Mouse (Mus musculus) neural tube, embryonic 13.5 days (tissue): ENCODE results near the gene Pwp2. TPM values are rescaled to one million over a fixed set of nuclear protein-coding genes. Genes with fewer than 3 reads are reported as not detected.

Experiments used
- ATAC-seq: fragments of 200-750 bp; cut with Nextera tagmentation; 2 replicates; pipeline ENCODE4 v1.8.0; 2017; ENCODE audit warnings: low read depth, mild to moderate bottlenecking, moderate TSS enrichment, moderate library complexity
- H3K27ac ChIP-seq: fragments of 300-500 bp; sonication (generic); replicated peaks from 2 replicates; pipeline ENCODE4 v1.5.1; 2015; ENCODE audit warnings: moderate library complexity, mild to moderate bottlenecking, inconsistent platforms
- H3K27me3 ChIP-seq: fragments of 300-500 bp; sonication (generic); 2 replicates; pipeline ENCODE4 v1.6.1; 2015; ENCODE audit warnings: mild to moderate bottlenecking, inconsistent platforms
- H3K36me3 ChIP-seq: fragments of 300-500 bp; sonication (generic); 2 replicates; pipeline ENCODE4 v1.6.1; 2015; ENCODE audit warnings: mild to moderate bottlenecking, inconsistent platforms
- H3K4me1 ChIP-seq: fragments of 300-500 bp; sonication (generic); replicated peaks from 2 replicates; pipeline ENCODE4 v1.6.1; 2015; ENCODE audit warnings: inconsistent platforms
- H3K4me2 ChIP-seq: fragments of 300-500 bp; sonication (generic); 2 replicates; pipeline ENCODE4 v1.6.1; 2015; ENCODE audit warnings: inconsistent platforms, mild to moderate bottlenecking, moderate library complexity
- H3K4me3 ChIP-seq: fragments of 300-500 bp; sonication (generic); 2 replicates; pipeline ENCODE4 v1.5.1; 2015; ENCODE audit warnings: mild to moderate bottlenecking, inconsistent platforms
- H3K9ac ChIP-seq: fragments of 300-500 bp; sonication (generic); 2 replicates; pipeline ENCODE4 v1.6.1; 2015; ENCODE audit warnings: moderate library complexity, mild to moderate bottlenecking, inconsistent platforms
- H3K9me3 ChIP-seq: fragments of 300-500 bp; sonication (generic); 2 replicates; pipeline ENCODE4 v1.6.1; 2016; ENCODE audit warnings: inconsistent platforms
- WGBS: fragments of 180-500 bp; shearing (Covaris S2); methylation state at CpG from one replicate; pipeline ENCODE4 v1.1.7; 2015; 5-methylcytosine and 5-hydroxymethylcytosine counted together
- polyA plus RNA-seq: library from polyadenylated mRNA; unstranded; fragments of >200 nt; fragmentation: Nextera tagmentation; extraction: Ambion mirVana; gene quantifications from 2 replicates; pipeline ENCODE4 v1.2.1, GENCODE M21; 2015

The Pwp2 gene
- 15.2 and 15.8 TPM in 2 replicates for polyA plus RNA-seq

- peak within 1 kb of the TSS; percentile 99 for H3K4me2 ChIP-seq
- WGBS = 2% methylated on average over 47 of the region's 47 CpGs
- H3K36me3 ChIP-seq = peaks cover 64% of the 10 kb centered on the region
- no peaks in the 10 kb centered on the region for H3K9me3 ChIP-seq
- ATAC-seq = peak; percentile 98
- H3K9ac ChIP-seq = peak within 1 kb of the TSS; percentile 71
- peak within 1 kb of the TSS; percentile 64 for H3K27ac ChIP-seq
- H3K4me1 ChIP-seq = peaks cover 15% of the 10 kb centered on the region
- no peaks in the 10 kb centered on the region for H3K27me3 ChIP-seq
- H3K4me3 ChIP-seq = peak within 1 kb of the TSS; percentile 78
These were observed at the start of gene Pwp2 for GRCm38 (mm10) chr10:78184531-78185380. Gene Pwp2 (minus strand): TSS chr10:78185149.

- no peak overlapping the region for H3K4me3 ChIP-seq
- no peak overlapping the region for H3K9ac ChIP-seq
- 94% methylated on average over 6 of the region's 6 CpGs for WGBS
- ATAC-seq = no peak
- H3K27ac ChIP-seq = no peak overlapping the region
- no peaks in the 10 kb centered on the region for H3K27me3 ChIP-seq
- H3K4me1 ChIP-seq = peaks cover 16% of the 10 kb centered on the region
- no peaks in the 10 kb centered on the region for H3K9me3 ChIP-seq
- peaks cover 25% of the 10 kb centered on the region for H3K36me3 ChIP-seq
- no peak overlapping the region for H3K4me2 ChIP-seq
These were observed 48.8 kb upstream of the Pwp2 start for GRCm38 (mm10) chr10:78233756-78234155.

GRCm38 (mm10) chr10:78233161-78233560 lies 48.2 kb upstream of the Pwp2 start:
- no peak overlapping the region for H3K9ac ChIP-seq
- H3K4me3 ChIP-seq = no peak overlapping the region
- H3K9me3 ChIP-seq = no peaks in the 10 kb centered on the region
- peaks cover 16% of the 10 kb centered on the region for H3K4me1 ChIP-seq
- H3K27me3 ChIP-seq = no peaks in the 10 kb centered on the region
- peaks cover 28% of the 10 kb centered on the region for H3K36me3 ChIP-seq
- H3K27ac ChIP-seq = no peak overlapping the region
- ATAC-seq = no peak
- H3K4me2 ChIP-seq = no peak overlapping the region
- WGBS = 94% methylated on average over 5 of the region's 5 CpGs

GRCm38 (mm10) chr10:78232301-78232980 lies 47.5 kb upstream of the Pwp2 start:
- Histone ChIP-seq H3K27ac (no peak overlapping the region), H3K4me2 (no peak overlapping the region), H3K9ac (no peak overlapping the region), H3K4me1 (peaks cover 15% of the 10 kb centered on the region), H3K9me3 (no peaks in the 10 kb centered on the region), H3K36me3 (peaks cover 32% of the 10 kb centered on the region), H3K4me3 (no peak overlapping the region), H3K27me3 (no peaks in the 10 kb centered on the region)
- no peak for ATAC-seq
- 83% methylated on average over 4 of the region's 4 CpGs for WGBS

GRCm38 (mm10) chr10:78228560-78228928 lies 43.6 kb upstream of the Pwp2 start:
- no peak overlapping the region for H3K27ac ChIP-seq
- no peak overlapping the region for H3K4me3 ChIP-seq
- H3K9ac ChIP-seq = no peak overlapping the region
- H3K36me3 ChIP-seq = peaks cover 50% of the 10 kb centered on the region
- no peaks in the 10 kb centered on the region for H3K9me3 ChIP-seq
- H3K27me3 ChIP-seq = no peaks in the 10 kb centered on the region
- 89% methylated on average over 5 of the region's 5 CpGs for WGBS
- no peak for ATAC-seq
- H3K4me1 ChIP-seq = no peaks in the 10 kb centered on the region; the same call in 1 of the 2 replicates
- H3K4me2 ChIP-seq = no peak overlapping the region

GRCm38 (mm10) chr10:78227875-78228559 lies 43.1 kb upstream of the Pwp2 start:
- WGBS = 86% methylated on average over 8 of the region's 8 CpGs
- Histone ChIP-seq H3K4me2 (no peak overlapping the region), H3K4me3 (no peak overlapping the region), H3K27ac (no peak overlapping the region), H3K36me3 (peaks cover 50% of the 10 kb centered on the region), H3K9me3 (no peaks in the 10 kb centered on the region), H3K4me1 (peaks cover 2% of the 10 kb centered on the region; the same call in 1 of the 2 replicates), H3K27me3 (no peaks in the 10 kb centered on the region), H3K9ac (no peak overlapping the region)
- ATAC-seq = no peak

- WGBS = 93% methylated on average over 6 of the region's 6 CpGs
These were observed 39.2 kb upstream of the Pwp2 start for GRCm38 (mm10) chr10:78224136-78224535.

GRCm38 (mm10) chr10:78222908-78223307 lies 38.0 kb upstream of the Pwp2 start:
- WGBS = 66% methylated on average over 4 of the region's 4 CpGs
- H3K4me2 ChIP-seq = no peak overlapping the region
- H3K9me3 ChIP-seq = no peaks in the 10 kb centered on the region
- no peak overlapping the region for H3K27ac ChIP-seq
- H3K27me3 ChIP-seq = no peaks in the 10 kb centered on the region
- H3K4me1 ChIP-seq = 0 out of 2 replicates have a peak, but pooled peaks cover 3% of the 10 kb centered on the region
- H3K36me3 ChIP-seq = peaks cover 64% of the 10 kb centered on the region
- no peak overlapping the region for H3K4me3 ChIP-seq
- no peak overlapping the region for H3K9ac ChIP-seq
- no peak for ATAC-seq

More at GRCm38 (mm10) chr10:78224136-78224535, 39.2 kb upstream of the Pwp2 start:
- Histone ChIP-seq H3K36me3 (peaks cover 64% of the 10 kb centered on the region), H3K9ac (no peak overlapping the region), H3K27me3 (no peaks in the 10 kb centered on the region), H3K4me3 (no peak overlapping the region), H3K4me2 (no peak overlapping the region), H3K4me1 (0 out of 2 replicates have a peak, but pooled peaks cover 3% of the 10 kb centered on the region), H3K9me3 (no peaks in the 10 kb centered on the region), H3K27ac (no peak overlapping the region)
- ATAC-seq = no peak

GRCm38 (mm10) chr10:78221315-78221714 lies 36.4 kb upstream of the Pwp2 start:
- H3K27ac ChIP-seq = no peak overlapping the region
- H3K4me3 ChIP-seq = no peak overlapping the region
- no peaks in the 10 kb centered on the region for H3K27me3 ChIP-seq
- peaks cover 68% of the 10 kb centered on the region for H3K36me3 ChIP-seq
- WGBS = 94% methylated on average over 7 of the region's 7 CpGs
- no peak for ATAC-seq
- no peaks in the 10 kb centered on the region for H3K9me3 ChIP-seq
- H3K4me1 ChIP-seq = 0 out of 2 replicates have a peak, but pooled peaks cover 3% of the 10 kb centered on the region
- H3K4me2 ChIP-seq = no peak overlapping the region
- H3K9ac ChIP-seq = no peak overlapping the region

- Histone ChIP-seq H3K36me3 (peaks cover 81% of the 10 kb centered on the region), H3K4me2 (no peak overlapping the region), H3K9ac (no peak overlapping the region), H3K9me3 (no peaks in the 10 kb centered on the region), H3K27ac (no peak overlapping the region), H3K4me1 (0 out of 2 replicates have a peak, but pooled peaks cover 3% of the 10 kb centered on the region), H3K4me3 (no peak overlapping the region), H3K27me3 (no peaks in the 10 kb centered on the region)
- 97% methylated on average over 1 of the region's 1 CpGs for WGBS
- no peak for ATAC-seq
These were observed 34.6 kb upstream of the Pwp2 start for GRCm38 (mm10) chr10:78219528-78219927.

GRCm38 (mm10) chr10:78218576-78218975 lies 33.6 kb upstream of the Pwp2 start:
- H3K4me2 ChIP-seq = no peak overlapping the region
- WGBS = 91% methylated on average over 6 of the region's 6 CpGs
- H3K36me3 ChIP-seq = peaks cover 87% of the 10 kb centered on the region
- H3K4me3 ChIP-seq = no peak overlapping the region
- H3K27me3 ChIP-seq = no peaks in the 10 kb centered on the region
- no peaks in the 10 kb centered on the region for H3K9me3 ChIP-seq
- no peak for ATAC-seq
- H3K9ac ChIP-seq = no peak overlapping the region
- no peak overlapping the region for H3K27ac ChIP-seq
- 0 out of 2 replicates have a peak, but pooled peaks cover 3% of the 10 kb centered on the region for H3K4me1 ChIP-seq
